Mouse (Mus musculus) liver, postnatal 0 days (tissue): ENCODE data around the gene A930002H24Rik. TPM values are rescaled to one million over a fixed set of nuclear protein-coding genes. Genes with fewer than 3 reads are reported as not detected.

Experiments
- ATAC-seq: fragments of 200-750 bp; cut with Nextera tagmentation; 2 replicates; pipeline ENCODE4 v1.8.0; 2017; ENCODE audit warnings: mild to moderate bottlenecking, moderate library complexity
- DNase-seq: peaks from one replicate; pipeline ENCODE4 v3.0.0-alpha.2; 2016
- H3K27ac ChIP-seq: fragments of 300-500 bp; sonication (generic); 2 replicates; pipeline ENCODE4 v1.5.1; 2014; ENCODE audit warnings: antibody characterized with exemption, moderate library complexity, mild to moderate bottlenecking, low read depth
- H3K27me3 ChIP-seq: fragments of 300-500 bp; sonication (generic); 2 replicates; pipeline ENCODE4 v1.6.1; 2014; ENCODE audit warnings: low read length, control low read depth, mixed read lengths; ENCODE audit not compliant: insufficient read depth
- H3K36me3 ChIP-seq: fragments of 300-500 bp; sonication (generic); replicated peaks from 2 replicates; pipeline ENCODE4 v1.6.1; 2014; ENCODE audit warnings: mild to moderate bottlenecking, control low read depth, low read length, moderate library complexity, mixed read lengths; ENCODE audit not compliant: insufficient read depth
- H3K4me1 ChIP-seq: fragments of 300-500 bp; sonication (generic); 2 replicates; pipeline ENCODE4 v1.6.1; 2014; ENCODE audit warnings: antibody characterized with exemption, mild to moderate bottlenecking, control low read depth; ENCODE audit not compliant: insufficient read depth
- H3K4me2 ChIP-seq: fragments of 300-500 bp; sonication (generic); 2 replicates; pipeline ENCODE4 v1.6.1; 2014; ENCODE audit warnings: low read depth, mild to moderate bottlenecking, low read length, moderate library complexity, mixed read lengths
- H3K4me3 ChIP-seq: fragments of 300-500 bp; sonication (generic); 2 replicates; pipeline ENCODE4 v1.5.1; 2014; ENCODE audit warnings: low read depth, low read length
- H3K9ac ChIP-seq: fragments of 300-500 bp; sonication (generic); replicated peaks from 2 replicates; pipeline ENCODE4 v1.6.1; 2014; ENCODE audit warnings: mild to moderate bottlenecking, moderate library complexity
- H3K9me3 ChIP-seq: fragments of 300-500 bp; sonication (generic); 2 replicates; pipeline ENCODE4 v1.6.1; 2016; ENCODE audit warnings: mild to moderate bottlenecking, control low read depth, low read length, mixed read lengths
- CTCF ChIP-seq: sonication (generic); IDR thresholded peaks from 2 replicates; pipeline ENCODE4 v1.5.1; 2016; ENCODE audit warnings: antibody characterized with exemption, low read depth
- EP300 ChIP-seq: IDR thresholded peaks from 2 replicates; pipeline ENCODE4 v1.6.1; 2016; ENCODE audit warnings: antibody characterized with exemption, low read depth, mild to moderate bottlenecking
- WGBS: fragments of 180-500 bp; shearing (Covaris S2); extraction: QIAGEN DNeasy Blood & Tissue Kit; methylation state at CpG from one replicate; pipeline ENCODE4 v1.1.7; 2014; ENCODE audit not compliant: insufficient replicate concordance; 5-methylcytosine and 5-hydroxymethylcytosine counted together
- polyA plus RNA-seq: library from polyadenylated mRNA; unstranded; fragments of >200 nt; fragmentation: Nextera tagmentation; extraction: Ambion mirVana; gene quantifications from 2 replicates; pipeline ENCODE4 v1.2.1, GENCODE M21; 2015

The A930002H24Rik gene
- polyA plus RNA-seq, 1 experiment from 2014 or later: 1.7 TPM

GRCm38 (mm10) chr17:63839636-63840269 lies 23.8 kb downstream of the A930002H24Rik start:
- DNase-seq (no peak), ATAC-seq (no peak)
- no peak overlapping the region for H3K9ac ChIP-seq
- H3K4me2 ChIP-seq: no peak overlapping the region
- TF ChIP-seq CTCF (peak; percentile 27), EP300 (no peak)
- H3K36me3 ChIP-seq: no peaks in the 10 kb centered on the region
- H3K27ac ChIP-seq: no peak overlapping the region
- H3K4me1 ChIP-seq: no peaks in the 10 kb centered on the region
- WGBS: 93% methylated on average over 3 of the region's 3 CpGs
- no peak overlapping the region for H3K4me3 ChIP-seq
- H3K27me3 ChIP-seq: no peaks in the 10 kb centered on the region
- no peaks in the 10 kb centered on the region; the same call in 1 of the 2 replicates for H3K9me3 ChIP-seq

GRCm38 (mm10) chr17:63838144-63838543 lies 25.4 kb downstream of the A930002H24Rik start:
- no peaks in the 10 kb centered on the region for H3K36me3 ChIP-seq
- H3K27me3 ChIP-seq: no peaks in the 10 kb centered on the region
- no peaks in the 10 kb centered on the region; the same call in 1 of the 2 replicates for H3K9me3 ChIP-seq
- TF ChIP-seq EP300: no peak
- TF ChIP-seq CTCF: no peak
- H3K4me1 ChIP-seq: no peaks in the 10 kb centered on the region
- no peak overlapping the region for H3K9ac ChIP-seq
- H3K27ac ChIP-seq: no peak overlapping the region
- H3K4me3 ChIP-seq: no peak overlapping the region
- no peak overlapping the region for H3K4me2 ChIP-seq
- DNase-seq (no peak), ATAC-seq (no peak)
- 85% methylated on average over 8 of the region's 8 CpGs for whole genome bisulfite sequencing

GRCm38 (mm10) chr17:63836641-63837040 lies 26.9 kb downstream of the A930002H24Rik start:
- H3K4me2 ChIP-seq: no peak overlapping the region
- DNase-seq (no peak), ATAC-seq (no peak)
- H3K9ac ChIP-seq: no peak overlapping the region
- TF ChIP-seq EP300: no peak
- TF ChIP-seq CTCF: no peak
- no peak overlapping the region for H3K27ac ChIP-seq
- 82% methylated on average over 8 of the region's 8 CpGs for WGBS
- no peaks in the 10 kb centered on the region for H3K4me1 ChIP-seq
- no peaks in the 10 kb centered on the region for H3K36me3 ChIP-seq
- no peak overlapping the region for H3K4me3 ChIP-seq
- H3K27me3 ChIP-seq: no peaks in the 10 kb centered on the region
- H3K9me3 ChIP-seq: no peaks in the 10 kb centered on the region; the same call in 1 of the 2 replicates

- Histone ChIP-seq H3K4me1 (no peaks in the 10 kb centered on the region), H3K9me3 (no peaks in the 10 kb centered on the region; the same call in 1 of the 2 replicates), H3K4me3 (no peak overlapping the region), H3K36me3 (no peaks in the 10 kb centered on the region), H3K9ac (no peak overlapping the region), H3K27me3 (no peaks in the 10 kb centered on the region), H3K27ac (no peak overlapping the region), H3K4me2 (no peak overlapping the region)
- DNase-seq: no peak
- ATAC-seq: no peak
- WGBS: 87% methylated on average over 2 of the region's 2 CpGs
- no peak for TF ChIP-seq CTCF
- TF ChIP-seq EP300: no peak
These were observed 27.4 kb downstream of the A930002H24Rik start for GRCm38 (mm10) chr17:63836223-63836622.

GRCm38 (mm10) chr17:63831550-63831949 lies 32.0 kb downstream of the A930002H24Rik start:
- no peaks in the 10 kb centered on the region for H3K9me3 ChIP-seq
- 54% methylated on average over 4 of the region's 4 CpGs for WGBS
- ATAC-seq (no peak), DNase-seq (no peak)
- no peak overlapping the region for H3K9ac ChIP-seq
- no peak for TF ChIP-seq EP300
- no peak for TF ChIP-seq CTCF
- no peak overlapping the region for H3K4me3 ChIP-seq
- no peaks in the 10 kb centered on the region for H3K4me1 ChIP-seq
- H3K36me3 ChIP-seq: no peaks in the 10 kb centered on the region
- no peaks in the 10 kb centered on the region for H3K27me3 ChIP-seq
- no peak overlapping the region for H3K4me2 ChIP-seq
- H3K27ac ChIP-seq: no peak overlapping the region

- H3K36me3 ChIP-seq: no peaks in the 10 kb centered on the region
- DNase-seq: no peak
- no peaks in the 10 kb centered on the region for H3K9me3 ChIP-seq
- no peaks in the 10 kb centered on the region for H3K27me3 ChIP-seq
- H3K27ac ChIP-seq: no peak overlapping the region
- H3K4me3 ChIP-seq: no peak overlapping the region
- H3K4me2 ChIP-seq: no peak overlapping the region
- no peak for TF ChIP-seq EP300
- TF ChIP-seq CTCF: no peak
- H3K9ac ChIP-seq: no peak overlapping the region
- H3K4me1 ChIP-seq: no peaks in the 10 kb centered on the region
- 59% methylated on average over 5 of the region's 5 CpGs for WGBS
- ATAC-seq: no peak
These were observed 34.8 kb downstream of the A930002H24Rik start for GRCm38 (mm10) chr17:63828561-63829332.
